Mouse (Mus musculus) forebrain, embryonic 13.5 days (tissue): Measurements from ENCODE around the gene Slc44a5. TPM values are rescaled to one million over a fixed set of nuclear protein-coding genes. Genes with fewer than 3 reads are reported as not detected.

Experiments used
- ATAC-seq: fragments of 200-750 bp; cut with Nextera tagmentation; 2 replicates; pipeline ENCODE4 v1.8.0; 2017
- H3K27ac ChIP-seq: fragments of 300-500 bp; sonication (generic); 2 replicates; pipeline ENCODE4 v1.5.1; 2015; ENCODE audit warnings: inconsistent platforms, mild to moderate bottlenecking, moderate library complexity
- H3K27me3 ChIP-seq: fragments of 300-500 bp; sonication (generic); 2 replicates; pipeline ENCODE4 v1.6.1; 2015; ENCODE audit warnings: mild to moderate bottlenecking, inconsistent platforms
- H3K36me3 ChIP-seq: fragments of 300-500 bp; sonication (generic); 2 replicates; pipeline ENCODE4 v1.6.1; 2015; ENCODE audit warnings: mild to moderate bottlenecking, inconsistent platforms; ENCODE audit not compliant: poor library complexity, severe bottlenecking
- H3K4me1 ChIP-seq: fragments of 300-500 bp; sonication (generic); 2 replicates; pipeline ENCODE4 v1.6.1; 2015; ENCODE audit warnings: inconsistent platforms
- H3K4me2 ChIP-seq: fragments of 300-500 bp; sonication (generic); 2 replicates; pipeline ENCODE4 v1.6.1; 2015; ENCODE audit warnings: inconsistent platforms, mild to moderate bottlenecking, moderate library complexity
- H3K4me3 ChIP-seq: fragments of 300-500 bp; sonication (generic); 2 replicates; pipeline ENCODE4 v1.5.1; 2015; ENCODE audit warnings: mild to moderate bottlenecking, inconsistent platforms
- H3K9ac ChIP-seq: fragments of 300-500 bp; sonication (generic); 2 replicates; pipeline ENCODE4 v1.6.1; 2015; ENCODE audit warnings: mild to moderate bottlenecking, inconsistent platforms
- H3K9me3 ChIP-seq: fragments of 300-500 bp; sonication (generic); replicated peaks from 2 replicates; pipeline ENCODE4 v1.6.1; 2016; ENCODE audit warnings: inconsistent platforms
- WGBS: fragments of 180-500 bp; shearing (Covaris S2); methylation state at CpG from one replicate; pipeline ENCODE4 v1.1.7; 2015; 5-methylcytosine and 5-hydroxymethylcytosine counted together
- polyA plus RNA-seq: library from polyadenylated mRNA; unstranded; fragments of >200 nt; fragmentation: Nextera tagmentation; extraction: Ambion mirVana; gene quantifications from 2 replicates; pipeline ENCODE4 v1.2.1, GENCODE M21; 2015

Slc44a5 gene
- polyA plus RNA-seq, 1 experiment from 2014 or later, result 6.5 TPM

DNA sequence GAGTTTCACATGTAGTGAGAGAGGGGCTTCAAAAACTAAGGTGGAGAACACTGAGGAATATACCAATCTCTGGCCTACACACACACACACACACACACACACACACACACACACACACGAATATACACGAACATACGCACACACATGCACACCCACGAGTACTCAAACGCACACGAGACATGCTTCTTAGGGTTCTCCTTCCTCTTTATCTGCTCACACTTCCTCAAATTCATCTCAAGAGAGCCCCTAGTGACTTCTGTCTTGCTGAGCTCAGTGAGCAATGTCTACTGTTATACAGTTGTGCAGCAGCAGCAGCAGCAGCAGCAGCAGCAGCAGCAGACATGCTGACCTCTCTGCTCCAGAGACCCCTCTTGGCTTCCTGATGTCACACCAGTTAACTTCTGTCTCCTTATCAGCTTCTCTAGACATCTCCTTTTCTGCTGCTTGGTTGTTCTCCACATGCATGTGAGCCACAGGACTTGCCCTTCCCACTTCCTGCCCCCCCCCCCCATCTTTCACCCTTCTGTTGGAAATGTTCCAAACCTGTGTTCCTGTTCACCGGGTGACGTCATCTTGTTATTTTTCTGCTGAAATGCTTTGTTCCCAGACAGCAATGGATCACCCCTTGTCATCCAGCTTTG, 204.5 kb downstream of the Slc44a5 start:
- Histone ChIP-seq H3K36me3 (no peaks in the 10 kb centered on the region), H3K27ac (no peak overlapping the region), H3K4me1 (peaks cover 16% of the 10 kb centered on the region), H3K4me3 (no peak overlapping the region), H3K27me3 (no peaks in the 10 kb centered on the region), H3K9ac (no peak overlapping the region), H3K4me2 (no peak overlapping the region), H3K9me3 (0 out of 2 replicates have a peak, but pooled peaks cover 4% of the 10 kb centered on the region)
- ATAC-seq, result no peak
- 81% methylated on average over 8 of the region's 8 CpGs for WGBS

DNA sequence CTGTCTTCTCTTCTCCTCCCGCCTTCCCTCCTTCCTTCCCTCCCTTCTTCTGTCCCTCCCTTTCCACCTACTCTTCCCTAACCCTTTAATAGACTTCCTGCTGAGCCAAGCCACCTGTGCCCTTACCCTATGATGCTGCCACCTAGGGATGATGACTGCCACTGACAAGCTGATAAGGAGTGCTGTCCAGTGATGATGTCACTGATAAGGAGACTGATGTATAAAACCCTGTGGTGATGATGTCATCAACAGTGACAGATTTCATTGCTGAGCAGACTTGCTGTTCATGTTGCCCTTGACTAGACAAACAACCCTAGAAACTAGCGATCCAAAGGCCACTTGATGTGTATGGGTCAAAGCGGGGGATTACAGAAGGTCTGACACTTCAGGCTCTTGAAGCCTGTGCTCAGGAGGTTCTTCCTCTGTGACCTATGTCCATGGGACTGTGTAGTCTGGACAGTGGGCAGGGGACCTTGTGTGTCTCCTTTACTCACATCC, 206.2 kb downstream of the Slc44a5 start:
- Histone ChIP-seq H3K4me3 (no peak overlapping the region), H3K27ac (no peak overlapping the region), H3K36me3 (no peaks in the 10 kb centered on the region), H3K4me1 (peaks cover 6% of the 10 kb centered on the region; the same call in 1 of the 2 replicates), H3K9me3 (0 out of 2 replicates have a peak, but pooled peaks cover 4% of the 10 kb centered on the region), H3K27me3 (no peaks in the 10 kb centered on the region), H3K9ac (no peak overlapping the region), H3K4me2 (no peak overlapping the region)
- 100% methylated on average over 2 of the region's 3 CpGs for WGBS
- no peak for ATAC-seq

DNA sequence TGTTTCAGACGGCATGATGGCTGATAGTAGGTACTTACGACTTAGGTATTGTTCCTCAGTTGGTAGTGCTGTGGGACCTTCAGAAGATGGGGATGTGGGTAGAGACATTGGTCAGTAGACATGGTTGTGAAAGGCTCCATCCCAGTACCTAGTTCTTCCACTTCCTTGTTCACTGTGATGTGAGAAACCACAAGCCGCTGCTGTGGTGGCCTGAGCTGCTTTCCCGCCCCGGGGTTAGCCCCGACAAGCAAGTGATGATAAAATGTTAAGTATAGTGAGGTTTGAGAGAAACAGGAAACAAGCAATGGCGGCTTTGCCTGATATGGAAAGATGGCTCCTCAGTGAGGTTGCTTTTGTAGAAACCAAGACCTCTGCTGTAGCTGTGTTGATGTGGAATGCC, 209.8 kb downstream of the Slc44a5 start:
- 0 out of 2 replicates have a peak, but pooled peaks cover 2% of the 10 kb centered on the region for H3K4me1 ChIP-seq
- H3K4me3 ChIP-seq, result no peak overlapping the region
- H3K27ac ChIP-seq, result no peak overlapping the region
- H3K9ac ChIP-seq, result no peak overlapping the region
- H3K36me3 ChIP-seq, result no peaks in the 10 kb centered on the region
- 0 out of 2 replicates have a peak, but pooled peaks cover 4% of the 10 kb centered on the region for H3K9me3 ChIP-seq
- H3K4me2 ChIP-seq, result no peak overlapping the region
- no peaks in the 10 kb centered on the region for H3K27me3 ChIP-seq
- ATAC-seq, result no peak
- 94% methylated on average over 7 of the region's 7 CpGs for WGBS

DNA sequence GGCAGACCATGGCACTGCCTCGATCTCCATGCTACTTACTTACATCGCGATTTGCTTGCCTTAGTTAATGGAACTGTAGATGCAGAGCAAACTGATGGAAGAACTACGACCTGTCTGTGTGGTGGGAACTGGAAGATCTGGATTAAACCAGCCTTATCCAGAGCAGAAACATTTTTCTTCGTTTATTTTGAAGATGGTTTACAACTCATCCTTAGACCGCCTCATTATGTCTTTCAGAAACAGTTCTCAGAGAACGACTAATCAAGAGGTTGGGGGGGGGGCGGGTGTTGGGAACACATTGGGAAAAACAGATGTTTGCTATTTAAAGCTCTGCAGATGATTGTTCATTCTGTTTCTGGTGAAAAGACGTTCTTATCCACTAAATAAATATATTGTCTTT, 210.7 kb downstream of the Slc44a5 start:
- no peak for ATAC-seq
- no peaks in the 10 kb centered on the region for H3K27me3 ChIP-seq
- peak overlapping the region; percentile 20; the same call in 1 of the 2 replicates for H3K27ac ChIP-seq
- 80% methylated on average over 9 of the region's 9 CpGs for WGBS
- no peak overlapping the region for H3K4me3 ChIP-seq
- no peak overlapping the region for H3K9ac ChIP-seq
- peaks cover 4% of the 10 kb centered on the region; the same call in 1 of the 2 replicates for H3K4me1 ChIP-seq
- no peak overlapping the region for H3K4me2 ChIP-seq
- H3K9me3 ChIP-seq, result 0 out of 2 replicates have a peak, but pooled peaks cover 4% of the 10 kb centered on the region
- H3K36me3 ChIP-seq, result no peaks in the 10 kb centered on the region

DNA sequence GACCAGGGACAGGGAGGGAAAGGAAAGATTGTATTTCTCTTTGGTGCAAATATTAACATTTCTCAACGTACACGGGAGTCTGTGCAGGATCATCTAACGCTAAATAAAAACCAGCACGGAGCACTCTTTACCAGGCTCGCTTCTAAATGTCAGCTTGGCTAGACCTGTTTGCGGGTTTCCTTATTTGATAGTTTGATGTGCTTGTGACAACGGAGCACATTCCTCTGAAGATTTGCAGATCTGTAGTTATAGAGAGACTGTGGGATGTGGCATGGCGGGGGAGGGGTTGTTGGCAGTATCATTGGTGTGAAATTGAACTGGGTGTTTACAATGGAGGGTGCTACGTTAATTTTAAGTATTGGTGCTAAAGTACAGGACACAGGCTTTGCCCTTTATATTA, 215.4 kb downstream of the Slc44a5 start:
- ATAC-seq, result no peak
- Histone ChIP-seq H3K9me3 (no peaks in the 10 kb centered on the region), H3K36me3 (no peaks in the 10 kb centered on the region), H3K27me3 (no peaks in the 10 kb centered on the region), H3K4me2 (no peak overlapping the region), H3K27ac (0 out of 2 replicates have a peak overlapping the region, but pooled peaks have one; percentile 6), H3K9ac (no peak overlapping the region), H3K4me3 (no peak overlapping the region), H3K4me1 (peaks cover 21% of the 10 kb centered on the region)
- 77% methylated on average over 9 of the region's 9 CpGs for WGBS

DNA sequence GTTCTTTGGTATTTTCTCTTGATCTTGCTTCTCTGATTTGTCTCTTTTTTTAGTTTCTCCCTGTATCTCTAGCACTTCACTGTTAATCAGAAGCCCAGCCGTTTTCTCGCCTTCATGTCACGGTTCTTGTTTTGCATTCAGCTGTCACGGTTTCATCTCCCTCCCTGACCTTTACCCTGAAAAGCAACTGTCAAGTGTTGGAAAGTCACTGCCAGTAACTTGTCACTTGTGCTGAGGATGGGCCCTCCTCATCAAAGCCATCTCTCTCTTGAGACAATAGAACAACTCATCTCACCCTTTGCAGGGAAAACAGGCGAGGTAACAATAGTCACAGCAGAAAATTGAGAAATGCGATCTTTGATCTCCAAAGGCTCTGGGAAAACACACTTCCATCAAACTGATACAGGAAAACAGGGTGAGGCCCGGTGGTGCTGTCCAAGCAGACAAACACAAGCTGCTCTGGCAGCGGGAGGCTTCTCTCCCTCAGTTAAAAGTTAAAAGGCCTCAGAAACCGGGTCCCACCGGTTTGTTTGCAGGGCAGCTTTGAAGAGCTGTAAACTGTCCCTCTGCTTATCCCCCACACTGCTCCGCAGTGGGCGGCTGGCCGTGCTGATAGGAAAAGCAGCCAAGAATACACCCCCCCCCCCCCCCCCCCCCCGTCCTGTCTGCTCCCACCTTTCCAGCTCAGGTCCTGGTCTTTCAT, 219.2 kb downstream of the Slc44a5 start:
- peak; percentile 46 for ATAC-seq
- no peak overlapping the region for H3K9ac ChIP-seq
- no peak overlapping the region for H3K4me2 ChIP-seq
- H3K27ac ChIP-seq, result no peak overlapping the region
- 13% methylated on average over 13 of the region's 14 CpGs for WGBS
- H3K27me3 ChIP-seq, result no peaks in the 10 kb centered on the region
- H3K36me3 ChIP-seq, result no peaks in the 10 kb centered on the region
- H3K9me3 ChIP-seq, result no peaks in the 10 kb centered on the region
- peaks cover 21% of the 10 kb centered on the region for H3K4me1 ChIP-seq
- H3K4me3 ChIP-seq, result no peak overlapping the region

DNA sequence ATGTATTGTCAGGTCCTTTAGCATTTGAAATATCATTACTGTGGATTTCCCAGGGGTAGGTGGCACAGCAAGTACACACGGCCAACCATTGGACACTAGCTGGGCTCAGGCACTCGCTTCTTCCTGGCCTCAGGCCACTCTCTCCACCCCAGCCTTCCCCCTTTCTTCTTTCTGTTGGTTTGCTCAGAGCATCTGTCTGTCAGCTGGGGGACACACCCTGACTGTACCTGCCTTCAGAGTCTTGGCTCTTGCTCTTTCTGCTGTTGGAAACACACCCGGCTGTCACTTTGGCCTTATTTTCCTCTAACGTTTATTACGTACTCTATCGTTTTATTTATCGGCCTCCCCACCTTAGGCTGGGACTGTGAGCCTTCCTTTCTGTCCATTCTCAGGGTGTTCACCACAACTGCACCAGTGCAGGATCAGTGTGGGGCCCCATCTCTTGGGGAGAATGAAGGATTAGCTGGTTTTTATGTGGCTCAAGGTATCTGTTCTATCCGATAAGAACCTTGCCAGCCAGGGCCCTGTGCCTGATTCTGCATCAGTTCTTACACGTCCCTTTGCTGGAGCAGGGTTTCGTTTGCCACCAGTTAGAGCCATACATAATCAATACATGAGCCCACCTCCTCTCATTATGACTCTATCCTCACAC, 220.1 kb downstream of the Slc44a5 start:
- H3K9ac ChIP-seq, result no peak overlapping the region
- peaks cover 21% of the 10 kb centered on the region for H3K4me1 ChIP-seq
- no peak overlapping the region for H3K4me2 ChIP-seq
- 63% methylated on average over 10 of the region's 10 CpGs for WGBS
- no peak overlapping the region for H3K27ac ChIP-seq
- no peaks in the 10 kb centered on the region for H3K36me3 ChIP-seq
- no peak overlapping the region for H3K4me3 ChIP-seq
- no peaks in the 10 kb centered on the region for H3K9me3 ChIP-seq
- H3K27me3 ChIP-seq, result no peaks in the 10 kb centered on the region
- ATAC-seq, result no peak

DNA sequence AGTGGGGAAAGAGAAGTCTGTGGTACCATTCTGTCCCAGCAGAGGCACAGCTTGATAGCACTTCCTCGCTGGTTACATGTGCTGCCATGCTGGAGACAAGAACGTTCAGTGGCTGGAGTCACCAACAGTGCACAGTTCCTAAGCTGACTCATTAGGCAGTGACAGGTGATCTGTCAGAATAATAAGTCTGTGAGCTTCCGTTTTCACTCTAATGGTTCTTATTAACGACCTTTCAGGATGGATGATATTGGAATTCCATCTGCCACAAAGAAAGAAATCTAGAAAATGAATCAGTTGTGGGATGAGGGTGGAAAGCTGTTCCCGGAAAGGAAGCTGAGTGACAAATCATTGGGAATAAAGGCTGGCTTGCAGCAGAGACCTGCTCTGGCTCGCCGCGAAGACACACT, 227.2 kb downstream of the Slc44a5 start:
- peak; percentile 51 for ATAC-seq
- Histone ChIP-seq H3K9ac (no peak overlapping the region), H3K27me3 (no peaks in the 10 kb centered on the region), H3K4me3 (no peak overlapping the region), H3K36me3 (no peaks in the 10 kb centered on the region), H3K4me1 (peaks cover 11% of the 10 kb centered on the region; the same call in 1 of the 2 replicates), H3K9me3 (no peaks in the 10 kb centered on the region), H3K4me2 (no peak overlapping the region), H3K27ac (no peak overlapping the region)
- 46% methylated on average over 8 of the region's 8 CpGs for WGBS

DNA sequence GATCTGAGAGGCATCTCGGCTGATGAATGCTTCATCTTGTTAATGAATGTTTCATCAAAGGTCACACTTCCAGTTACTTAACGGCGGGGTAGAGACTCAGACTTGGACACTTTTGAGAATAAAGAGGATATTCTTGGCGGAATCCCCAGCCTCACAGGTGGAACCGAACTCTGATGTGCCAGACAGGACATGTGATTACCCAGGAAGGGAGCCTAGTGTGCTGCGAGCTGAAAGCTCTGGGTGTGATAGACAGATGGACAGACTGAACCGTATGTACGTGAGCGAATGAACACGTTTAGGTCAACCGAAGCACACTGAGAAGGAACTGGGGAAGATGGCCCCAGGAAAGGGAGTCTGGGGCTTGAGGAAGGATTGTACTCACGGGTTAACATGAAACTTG, 228.6 kb downstream of the Slc44a5 start:
- H3K36me3 ChIP-seq, result no peaks in the 10 kb centered on the region
- no peaks in the 10 kb centered on the region for H3K27me3 ChIP-seq
- no peak overlapping the region for H3K4me3 ChIP-seq
- WGBS, result 79% methylated on average over 12 of the region's 12 CpGs
- H3K9me3 ChIP-seq, result no peaks in the 10 kb centered on the region
- H3K27ac ChIP-seq, result no peak overlapping the region
- peaks cover 11% of the 10 kb centered on the region; the same call in 1 of the 2 replicates for H3K4me1 ChIP-seq
- ATAC-seq, result peak; percentile 55; the same call in 1 of the 2 replicates
- H3K9ac ChIP-seq, result no peak overlapping the region
- H3K4me2 ChIP-seq, result no peak overlapping the region

DNA sequence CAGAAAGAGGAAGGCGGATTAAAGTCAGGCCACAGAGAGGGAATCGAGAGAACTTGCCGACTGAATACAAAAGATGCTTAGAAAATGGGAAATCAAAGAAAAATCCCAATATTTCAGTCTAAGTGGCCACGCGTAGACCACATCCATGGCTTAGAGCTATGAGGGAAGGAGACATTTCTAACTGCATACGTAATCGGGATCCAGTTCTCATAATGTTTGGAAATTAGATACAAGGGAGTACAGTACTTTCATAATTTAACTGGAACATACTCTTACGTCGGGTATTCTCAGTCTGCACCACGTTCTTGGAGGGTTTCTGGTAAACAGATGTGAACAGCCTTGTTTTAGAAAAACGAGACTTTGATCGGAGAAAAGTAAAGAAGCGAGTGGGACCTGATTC, 229.1 kb downstream of the Slc44a5 start:
- Histone ChIP-seq H3K4me2 (no peak overlapping the region), H3K4me3 (no peak overlapping the region), H3K9me3 (no peaks in the 10 kb centered on the region), H3K4me1 (peaks cover 11% of the 10 kb centered on the region; the same call in 1 of the 2 replicates), H3K36me3 (no peaks in the 10 kb centered on the region), H3K9ac (no peak overlapping the region), H3K27me3 (no peaks in the 10 kb centered on the region), H3K27ac (no peak overlapping the region)
- ATAC-seq, result no peak
- WGBS, result 86% methylated on average over 13 of the region's 13 CpGs

DNA sequence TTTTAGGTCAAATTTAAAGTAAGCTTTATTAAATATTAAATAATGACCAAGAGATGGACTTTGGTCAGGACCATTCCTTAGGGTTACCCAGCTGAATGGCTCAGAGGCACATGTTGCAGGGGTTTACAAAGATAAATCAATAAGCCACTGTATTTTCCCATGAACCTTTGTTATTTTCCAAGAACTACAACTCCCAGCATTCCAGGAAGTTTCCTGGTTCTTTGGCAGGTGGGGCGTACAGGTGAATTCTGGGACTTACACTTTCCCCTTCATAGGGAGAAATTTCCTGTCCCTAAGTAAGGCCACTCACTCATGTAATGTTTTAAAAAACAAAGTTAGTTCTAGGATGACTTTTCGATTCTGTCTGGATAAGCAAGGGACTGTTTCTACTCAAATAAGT, 235.2 kb downstream of the Slc44a5 start:
- 92% methylated on average over 2 of the region's 2 CpGs for WGBS
- ATAC-seq, result no peak
- Histone ChIP-seq H3K36me3 (no peaks in the 10 kb centered on the region), H3K27me3 (no peaks in the 10 kb centered on the region), H3K9me3 (no peaks in the 10 kb centered on the region), H3K9ac (no peak overlapping the region), H3K27ac (no peak overlapping the region), H3K4me2 (no peak overlapping the region), H3K4me1 (peaks cover 25% of the 10 kb centered on the region), H3K4me3 (no peak overlapping the region)

DNA sequence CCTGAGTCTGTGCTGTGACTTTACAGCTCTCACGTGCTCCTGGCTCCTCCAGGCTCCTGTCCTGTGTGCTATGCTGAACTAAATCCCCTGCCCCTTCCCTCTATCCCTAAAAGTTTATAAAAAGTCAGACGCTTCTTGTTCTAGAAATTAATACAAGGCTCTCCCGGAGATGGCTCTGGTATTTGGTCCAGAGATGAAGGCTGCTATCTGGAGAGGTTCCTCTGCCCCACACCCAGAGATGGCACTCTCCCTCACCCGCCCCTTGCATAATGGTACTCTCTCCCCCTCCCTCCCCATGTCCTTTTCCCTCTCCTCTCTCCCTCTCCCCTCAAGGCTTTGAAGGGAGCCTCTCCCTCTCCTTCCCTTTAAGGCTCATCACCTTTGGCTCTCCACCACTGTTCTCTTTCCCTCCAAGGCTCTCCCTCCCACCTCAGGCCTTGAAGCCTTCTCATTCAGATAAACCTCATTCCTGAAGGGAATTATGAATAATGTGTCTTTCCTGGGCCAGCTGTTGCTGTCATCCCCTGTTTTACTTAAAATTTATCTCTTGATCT, 236.0 kb downstream of the Slc44a5 start:
- Histone ChIP-seq H3K4me2 (no peak overlapping the region), H3K27ac (peak overlapping the region; percentile 57), H3K9ac (no peak overlapping the region), H3K27me3 (no peaks in the 10 kb centered on the region), H3K36me3 (no peaks in the 10 kb centered on the region), H3K4me1 (peaks cover 25% of the 10 kb centered on the region), H3K9me3 (no peaks in the 10 kb centered on the region), H3K4me3 (no peak overlapping the region)
- ATAC-seq, result peak; percentile 14; the same call in 1 of the 2 replicates
- 38% methylated on average over 4 of the region's 4 CpGs for WGBS
